Mouse (Mus musculus): ENCODE results near the gene Kcnn1.

The Kcnn1 gene

GRCm38 (mm10) chr8:70792700-70793099 lies 70.4 kb downstream of the Kcnn1 start:
- DNase-seq (ENCODE audit: low spot score in 2 of 2): no peak
